Mouse (Mus musculus) midbrain, postnatal 0 days (tissue): Measurements from ENCODE around the gene Prtn3. TPM values are rescaled to one million over a fixed set of nuclear protein-coding genes. Genes with fewer than 3 reads are reported as not detected.

ENCODE experiments used
- ATAC-seq: fragments of 200-750 bp; cut with Nextera tagmentation; 2 replicates; pipeline ENCODE4 v1.8.0; 2017; ENCODE audit warnings: moderate number of reproducible peaks, mild to moderate bottlenecking, moderate TSS enrichment, moderate library complexity; ENCODE audit not compliant: low FRiP score
- DNase-seq: peaks from one replicate; pipeline ENCODE4 v3.0.0-alpha.2; 2015; ENCODE audit warnings: low spot score
- H3K27ac ChIP-seq: fragments of 300-500 bp; sonication (generic); 2 replicates; pipeline ENCODE4 v1.5.1; 2014; ENCODE audit warnings: low read depth, mild to moderate bottlenecking, low read length, mixed read lengths
- H3K27me3 ChIP-seq: fragments of 300-500 bp; sonication (generic); 2 replicates; pipeline ENCODE4 v1.6.1; 2014; ENCODE audit warnings: low read length, control low read depth, mixed read lengths; ENCODE audit not compliant: insufficient read depth
- H3K36me3 ChIP-seq: fragments of 300-500 bp; sonication (generic); 2 replicates; pipeline ENCODE4 v1.6.1; 2014; ENCODE audit warnings: low read length, control low read depth, mixed read lengths; ENCODE audit not compliant: insufficient read depth
- H3K4me1 ChIP-seq: fragments of 300-500 bp; sonication (generic); 2 replicates; pipeline ENCODE4 v1.6.1; 2014; ENCODE audit warnings: mild to moderate bottlenecking, control low read depth, antibody characterized with exemption, low read length, mixed read lengths; ENCODE audit not compliant: insufficient read depth
- H3K4me2 ChIP-seq: fragments of 300-500 bp; sonication (generic); 2 replicates; pipeline ENCODE4 v1.6.1; 2014; ENCODE audit warnings: low read depth, mild to moderate bottlenecking, low read length, mixed read lengths; ENCODE audit not compliant: poor library complexity, severe bottlenecking
- H3K4me3 ChIP-seq: fragments of 300-500 bp; sonication (generic); 2 replicates; pipeline ENCODE4 v1.5.1; 2014; ENCODE audit warnings: low read depth, mild to moderate bottlenecking, low read length, moderate library complexity
- H3K9ac ChIP-seq: fragments of 300-500 bp; sonication (generic); replicated peaks from 2 replicates; pipeline ENCODE4 v1.6.1; 2014; ENCODE audit warnings: mild to moderate bottlenecking, low read length, moderate library complexity, mixed read lengths; ENCODE audit not compliant: poor library complexity, severe bottlenecking
- H3K9me3 ChIP-seq: fragments of 300-500 bp; sonication (generic); 2 replicates; pipeline ENCODE4 v1.6.1; 2016; ENCODE audit warnings: low read length, control low read depth
- CTCF ChIP-seq: IDR thresholded peaks from 2 replicates; pipeline ENCODE4 v1.5.1; 2016; ENCODE audit warnings: antibody characterized with exemption, mild to moderate bottlenecking
- WGBS: fragments of 180-500 bp; shearing (Covaris S2); extraction: QIAGEN DNeasy Blood & Tissue Kit; methylation state at CpG from one replicate; pipeline ENCODE4 v1.1.7; 2014; 5-methylcytosine and 5-hydroxymethylcytosine counted together
- microRNA-seq: library from miRNA; unstranded; fragments of <30 nt; microRNA quantifications from one replicate; pipeline ENCODE4, GENCODE M21; 2016; ENCODE audit warnings: borderline number of aligned reads
- polyA plus RNA-seq: library from polyadenylated mRNA; unstranded; fragments of >200 nt; fragmentation: Nextera tagmentation; extraction: Ambion mirVana; gene quantifications from 2 replicates; pipeline ENCODE4 v1.2.1, GENCODE M21; 2015
- total RNA-seq: library from RNA; depleted of rRNA; stranded (reverse); fragments of >200 nt; gene quantifications from 2 replicates; pipeline ENCODE4 v1.2.3, GENCODE M21; 2014; rRNA removed

Prtn3 gene
- total and polyA plus RNA-seq, 2 experiments from 2014 or later: 7.5 to 11.7 TPM

DNA sequence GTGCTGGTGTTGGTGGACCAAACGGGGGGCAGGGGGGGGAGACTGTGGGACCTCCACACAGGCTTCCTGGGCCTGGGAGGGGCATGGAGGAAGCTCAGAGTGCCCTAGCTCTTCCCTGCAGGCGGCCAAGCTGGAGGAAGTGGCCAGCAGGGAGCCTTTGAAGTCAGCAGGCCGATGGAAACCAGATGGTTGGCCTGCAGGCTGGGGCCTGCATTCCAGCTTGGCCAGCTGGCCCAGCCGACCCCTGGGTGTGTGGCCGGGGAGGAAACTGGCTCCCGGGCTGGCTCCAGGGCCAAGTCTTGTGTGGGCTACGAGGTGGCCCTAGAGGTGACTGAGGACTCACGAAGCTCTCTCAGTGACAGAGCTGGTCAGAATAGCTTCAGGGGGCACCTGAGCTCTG is 58.5 kb downstream of the Prtn3 start:
- Histone ChIP-seq H3K9me3 (no peaks in the 10 kb centered on the region), H3K27ac (no peak overlapping the region), H3K4me2 (no peak overlapping the region), H3K4me3 (no peak overlapping the region), H3K36me3 (peaks cover 17% of the 10 kb centered on the region; the same call in 1 of the 2 replicates), H3K27me3 (no peaks in the 10 kb centered on the region), H3K9ac (no peak overlapping the region), H3K4me1 (no peaks in the 10 kb centered on the region; the same call in 1 of the 2 replicates)
- no peak for ATAC-seq
- no peak for TF ChIP-seq CTCF
- DNase-seq: peak; percentile 66
- WGBS: 30% methylated on average over 6 of the region's 8 CpGs

Small RNA genes within 50 kb of the gene (microRNA-seq; reads per million reads assigned to microRNA genes)
- not detected for gene Mir6910

Other genes starting within 250 kb of the Prtn3 start
Only the 30 nearest of the 34 such genes appear.
- gene Madcam1, start 209.9 kb upstream of the Prtn3 start, total RNA-seq: 1.7 and 1.9 TPM in 2 replicates
- gene Madcam1, start 209.9 kb upstream of the Prtn3 start, polyA plus RNA-seq: 1.3 and 1.6 TPM in 2 replicates
- gene Tpgs1, start 205.1 kb upstream of the Prtn3 start, total RNA-seq: 80.9 and 85.9 TPM in 2 replicates
- 139 and 146 TPM in 2 replicates for gene Tpgs1, start 205.1 kb upstream of the Prtn3 start, polyA plus RNA-seq
- 65.8 and 99.4 TPM in 2 replicates for gene Cdc34, start 192.3 kb upstream of the Prtn3 start, total RNA-seq
- gene Cdc34, start 192.3 kb upstream of the Prtn3 start, polyA plus RNA-seq: 72.5 and 75.2 TPM in 2 replicates
- 0.66 and 0.85 TPM in 2 replicates for gene Gzmm, start 185.5 kb upstream of the Prtn3 start, total RNA-seq
- gene Gzmm, start 185.5 kb upstream of the Prtn3 start, polyA plus RNA-seq: 1.2 and 1.4 TPM in 2 replicates
- 1,054 and 1,082 TPM in 2 replicates for gene Bsg, start 170.0 kb upstream of the Prtn3 start, total RNA-seq
- gene Bsg, start 170.0 kb upstream of the Prtn3 start, polyA plus RNA-seq: 1,042 and 1,135 TPM in 2 replicates
- gene Hcn2, start 157.8 kb upstream of the Prtn3 start, total RNA-seq: 60.9 and 66.1 TPM in 2 replicates
- gene Hcn2, start 157.8 kb upstream of the Prtn3 start, polyA plus RNA-seq: 5.0 TPM in 2 replicates
- gene Polrmt, start 127.9 kb upstream of the Prtn3 start, total RNA-seq: 42.0 and 43.2 TPM in 2 replicates
- gene Polrmt, start 127.9 kb upstream of the Prtn3 start, polyA plus RNA-seq: 32.5 and 37.4 TPM in 2 replicates
- gene Fgf22, start 119.4 kb upstream of the Prtn3 start, total RNA-seq: 1.7 and 2.2 TPM in 2 replicates
- 3.1 and 4.0 TPM in 2 replicates for gene Fgf22, start 119.4 kb upstream of the Prtn3 start, polyA plus RNA-seq
- gene Rnf126, start 107.5 kb upstream of the Prtn3 start, total RNA-seq: 79.6 and 107 TPM in 2 replicates
- gene Rnf126, start 107.5 kb upstream of the Prtn3 start, polyA plus RNA-seq: 121 and 134 TPM in 2 replicates
- gene Fstl3, start 97.2 kb upstream of the Prtn3 start, total RNA-seq: 3.3 and 3.4 TPM in 2 replicates
- gene Fstl3, start 97.2 kb upstream of the Prtn3 start, polyA plus RNA-seq: 3.0 and 3.9 TPM in 2 replicates
- gene Prss57, start 83.5 kb upstream of the Prtn3 start, total RNA-seq: 1.1 TPM in 1 of 2 replicates, not detected in the other
- 0.09 and 0.25 TPM in 2 replicates for gene Prss57, start 83.5 kb upstream of the Prtn3 start, polyA plus RNA-seq
- gene Palm, start 80.9 kb upstream of the Prtn3 start, total RNA-seq: 161 and 165 TPM in 2 replicates
- 302 and 308 TPM in 2 replicates for gene Palm, start 80.9 kb upstream of the Prtn3 start, polyA plus RNA-seq
- 0.24 TPM in 1 of 2 replicates, not detected in the other for gene Misp, start 53.5 kb upstream of the Prtn3 start, total RNA-seq
- 0.18 and 0.27 TPM in 2 replicates for gene Misp, start 53.5 kb upstream of the Prtn3 start, polyA plus RNA-seq
- 114 and 119 TPM in 2 replicates for gene Ptbp1, start 20.0 kb upstream of the Prtn3 start, total RNA-seq
- gene Ptbp1, start 20.0 kb upstream of the Prtn3 start, polyA plus RNA-seq: 46.2 and 49.7 TPM in 2 replicates
- 494 and 539 TPM in 2 replicates for gene Plppr3, start 158 bp downstream of the Prtn3 start, total RNA-seq
- 350 and 358 TPM in 2 replicates for gene Plppr3, start 158 bp downstream of the Prtn3 start, polyA plus RNA-seq
- gene Elane, start 11.8 kb downstream of the Prtn3 start, total RNA-seq: not detected in 2 replicates
- gene Elane, start 11.8 kb downstream of the Prtn3 start, polyA plus RNA-seq: not detected in 2 replicates
- gene Cfd, start 16.4 kb downstream of the Prtn3 start, total RNA-seq: not detected in 2 replicates
- not detected in 2 replicates for gene Cfd, start 16.4 kb downstream of the Prtn3 start, polyA plus RNA-seq
- 75.9 and 79.6 TPM in 2 replicates for gene Med16, start 34.4 kb downstream of the Prtn3 start, total RNA-seq
- 54.9 and 55.3 TPM in 2 replicates for gene Med16, start 34.4 kb downstream of the Prtn3 start, polyA plus RNA-seq
- gene Gm26602, start 36.4 kb downstream of the Prtn3 start, total RNA-seq: not detected in 2 replicates
- 7.4 and 17.3 TPM in 2 replicates for gene Gm26602, start 36.4 kb downstream of the Prtn3 start, polyA plus RNA-seq
- gene Kiss1r, start 42.5 kb downstream of the Prtn3 start, total RNA-seq: 6.1 and 9.6 TPM in 2 replicates
- gene Kiss1r, start 42.5 kb downstream of the Prtn3 start, polyA plus RNA-seq: 4.4 and 5.5 TPM in 2 replicates
- gene R3hdm4, start 46.7 kb downstream of the Prtn3 start, total RNA-seq: 108 and 118 TPM in 2 replicates
- gene R3hdm4, start 46.7 kb downstream of the Prtn3 start, polyA plus RNA-seq: 301 and 323 TPM in 2 replicates
- gene Arid3a, start 52.6 kb downstream of the Prtn3 start, total RNA-seq: 9.0 and 9.5 TPM in 2 replicates
- gene Arid3a, start 52.6 kb downstream of the Prtn3 start, polyA plus RNA-seq: 3.1 and 3.3 TPM in 2 replicates
- gene Wdr18, start 85.7 kb downstream of the Prtn3 start, total RNA-seq: 72.6 and 87.6 TPM in 2 replicates
- gene Wdr18, start 85.7 kb downstream of the Prtn3 start, polyA plus RNA-seq: 102 and 116 TPM in 2 replicates
- gene Grin3b, start 96.2 kb downstream of the Prtn3 start, total RNA-seq: 0.42 and 2.2 TPM in 2 replicates
- gene Grin3b, start 96.2 kb downstream of the Prtn3 start, polyA plus RNA-seq: 0.11 and 0.21 TPM in 2 replicates
- gene Tmem259, start 109.9 kb downstream of the Prtn3 start, total RNA-seq: 134 and 172 TPM in 2 replicates
- 26.2 and 29.3 TPM in 2 replicates for gene Tmem259, start 109.9 kb downstream of the Prtn3 start, polyA plus RNA-seq
- 14.8 and 19.5 TPM in 2 replicates for gene Cnn2, start 114.1 kb downstream of the Prtn3 start, total RNA-seq
- 12.6 and 12.8 TPM in 2 replicates for gene Cnn2, start 114.1 kb downstream of the Prtn3 start, polyA plus RNA-seq
- 9.3 TPM in 2 replicates for gene Abca7, start 122.0 kb downstream of the Prtn3 start, total RNA-seq
- 1.7 and 1.9 TPM in 2 replicates for gene Abca7, start 122.0 kb downstream of the Prtn3 start, polyA plus RNA-seq
- 1.7 and 2.4 TPM in 2 replicates for gene Arhgap45, start 142.2 kb downstream of the Prtn3 start, total RNA-seq
- 1.2 and 1.6 TPM in 2 replicates for gene Arhgap45, start 142.2 kb downstream of the Prtn3 start, polyA plus RNA-seq
- 66.4 and 76.0 TPM in 2 replicates for gene Polr2e, start 165.3 kb downstream of the Prtn3 start, total RNA-seq
- gene Polr2e, start 165.3 kb downstream of the Prtn3 start, polyA plus RNA-seq: 126 and 135 TPM in 2 replicates
- 350 TPM in 2 replicates for gene Gpx4, start 172.7 kb downstream of the Prtn3 start, total RNA-seq
- gene Gpx4, start 172.7 kb downstream of the Prtn3 start, polyA plus RNA-seq: 635 and 741 TPM in 2 replicates